Mouse (Mus musculus): ENCODE measurements around the gene Ecm1. TPM values are rescaled to one million over a fixed set of nuclear protein-coding genes. Genes with fewer than 3 reads are reported as not detected.
"Not testable (repeated sequence)": the region's sequence is repeated elsewhere in the genome, so short reads cannot be mapped to it uniquely, and the experiment has no call there.

Ecm1 gene
- polyA plus RNA-seq, 1 experiment from 2014 or later: 20.3 TPM

DNA sequence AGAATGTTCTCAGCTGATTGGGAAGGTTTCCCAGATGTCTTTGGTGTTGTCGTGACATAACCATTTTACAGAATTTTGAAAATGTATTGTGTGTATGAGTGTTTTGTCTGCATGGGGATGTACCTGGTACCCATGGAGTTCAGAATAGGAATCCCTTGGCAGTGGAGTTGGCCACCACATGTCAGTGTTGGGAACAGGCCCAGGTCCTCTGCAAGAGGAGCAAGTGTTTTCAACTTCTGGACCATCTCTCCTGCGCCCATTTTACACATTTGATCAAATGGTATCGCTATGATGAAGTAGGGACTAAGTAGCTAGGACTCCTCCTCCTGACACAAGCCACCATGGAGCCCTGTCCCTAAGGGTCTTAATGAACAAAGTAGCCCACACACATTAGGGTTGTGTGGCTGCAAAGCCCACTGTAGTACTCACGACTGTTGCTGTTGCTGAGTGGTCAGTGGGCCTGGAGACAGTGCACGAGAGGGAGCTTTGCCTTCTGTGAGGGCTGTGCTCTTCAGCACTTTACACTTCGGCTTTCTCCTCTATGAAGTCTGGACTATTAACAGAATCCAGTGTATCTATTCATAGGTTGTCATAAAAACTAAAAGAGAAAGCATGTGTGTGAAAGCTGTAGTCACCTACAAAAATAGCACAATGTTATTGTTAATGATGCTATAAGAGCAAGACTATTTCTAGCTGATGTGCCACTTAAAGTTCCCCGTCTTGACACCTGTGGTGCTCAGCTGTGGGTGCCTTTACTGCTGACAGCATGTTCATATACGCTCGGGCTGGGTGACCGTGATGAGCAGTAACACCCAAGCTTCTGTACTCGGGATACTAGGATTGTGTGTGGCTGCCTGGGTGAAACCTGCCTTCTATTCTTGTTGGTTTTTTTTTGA lies 44.3 kb downstream of the Ecm1 start:
- no peak for DNase-seq (ENCODE audit: low spot score)
- 0 out of 2 replicates have a peak, but pooled peaks cover 2% of the 10 kb centered on the region for H3K9me3 ChIP-seq
- no peak overlapping the region for H3K4me3 ChIP-seq
- 89% methylated on average over 11 of the region's 11 CpGs for WGBS
- peaks cover 5% of the 10 kb centered on the region; the same call in 1 of the 2 replicates for H3K36me3 ChIP-seq
- peaks cover 50% of the 10 kb centered on the region for H3K4me1 ChIP-seq (replicated peaks)
- H3K27me3 ChIP-seq (ENCODE audit: insufficient read depth, poor library complexity, severe bottlenecking): peaks cover 4% of the 10 kb centered on the region; the same call in 1 of the 2 replicates
- peak overlapping the region; percentile 76 for H3K27ac ChIP-seq

DNA sequence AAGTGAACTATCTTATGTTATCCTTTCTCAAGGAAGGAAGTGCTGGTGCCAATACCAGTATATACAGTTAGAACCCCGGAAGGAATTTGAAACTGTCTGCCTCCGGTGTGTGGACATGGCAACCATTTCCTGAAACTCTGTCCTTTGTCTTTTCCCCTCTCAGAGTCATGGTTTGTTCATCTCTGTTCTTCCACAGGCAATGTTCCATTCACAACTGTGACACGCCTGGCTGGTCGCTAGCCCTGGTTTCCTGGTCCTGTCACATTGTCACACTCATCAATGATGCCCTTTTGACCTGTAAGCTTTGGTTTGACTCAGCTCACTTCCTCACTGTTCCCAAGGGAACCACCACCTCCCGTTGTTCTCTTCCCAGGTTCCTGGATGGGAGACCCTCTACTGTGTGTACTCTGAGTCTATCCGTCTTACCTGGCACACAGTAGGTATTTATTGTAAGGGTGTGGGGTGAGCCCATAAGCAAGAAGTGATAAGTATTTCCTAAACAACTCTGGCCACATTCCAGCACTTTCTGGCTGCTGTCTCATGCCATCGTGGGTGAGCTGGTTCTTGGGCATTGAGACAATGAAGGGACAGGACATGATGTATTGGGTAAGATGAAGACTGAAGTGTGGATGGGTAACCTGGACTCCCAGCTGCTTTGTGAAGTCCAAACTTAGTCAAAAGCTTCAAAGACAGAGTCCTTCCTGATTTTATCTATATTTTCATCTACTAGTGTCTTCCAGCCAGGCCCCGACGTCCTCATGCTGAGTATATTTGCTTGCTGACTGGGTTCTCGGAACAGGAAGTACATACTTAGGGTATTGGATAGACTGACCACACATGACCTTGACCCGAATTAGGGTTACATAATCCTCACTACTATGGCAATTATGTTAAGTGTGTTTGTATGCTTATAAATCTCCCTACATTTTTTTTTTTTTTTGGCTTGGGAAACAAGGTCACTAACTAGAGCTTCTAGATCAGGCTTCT lies 45.3 kb downstream of the Ecm1 start:
- H3K4me1 ChIP-seq (replicated peaks): peaks cover 53% of the 10 kb centered on the region
- H3K27ac ChIP-seq: peak overlapping the region; percentile 31; the same call in 1 of the 2 replicates
- H3K27me3 ChIP-seq (ENCODE audit: insufficient read depth, poor library complexity, severe bottlenecking): peaks cover 2% of the 10 kb centered on the region; the same call in 1 of the 2 replicates
- WGBS: 50% methylated on average over 11 of the region's 11 CpGs
- H3K4me3 ChIP-seq: no peak overlapping the region
- peaks cover 5% of the 10 kb centered on the region; the same call in 1 of the 2 replicates for H3K36me3 ChIP-seq
- DNase-seq (ENCODE audit: low spot score): no peak
- H3K9me3 ChIP-seq: 0 out of 2 replicates have a peak, but pooled peaks cover 2% of the 10 kb centered on the region

DNA sequence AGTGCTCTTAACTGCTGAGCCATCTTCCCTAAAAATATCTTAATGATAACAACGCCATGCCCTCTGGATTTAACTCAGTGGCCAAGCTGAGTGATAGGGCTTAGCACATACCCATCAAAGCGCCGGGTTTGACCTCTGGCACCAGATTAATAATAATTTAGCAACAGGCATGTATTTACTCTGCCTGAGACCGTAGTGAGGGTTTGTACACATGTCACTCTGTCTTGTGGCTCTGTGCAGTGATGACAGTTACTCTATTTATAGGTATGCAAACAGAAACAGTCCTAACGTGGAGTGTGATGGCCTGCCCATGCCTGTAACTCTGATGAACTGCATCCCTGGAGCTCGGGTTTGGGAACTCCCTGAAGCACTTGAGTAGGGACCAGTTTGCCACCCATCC lies 46.7 kb downstream of the Ecm1 start:
- Histone ChIP-seq H3K4me3 (no peak overlapping the region), H3K36me3 (peaks cover 5% of the 10 kb centered on the region; the same call in 1 of the 2 replicates), H3K27me3 (ENCODE audit: insufficient read depth, poor library complexity, severe bottlenecking) (peaks cover 16% of the 10 kb centered on the region), H3K9me3 (0 out of 2 replicates have a peak, but pooled peaks cover 2% of the 10 kb centered on the region), H3K4me1 (replicated peaks) (peaks cover 63% of the 10 kb centered on the region), H3K27ac (no peak overlapping the region)
- no peak for DNase-seq (ENCODE audit: low spot score)
- 87% methylated on average over 6 of the region's 6 CpGs for WGBS

DNA sequence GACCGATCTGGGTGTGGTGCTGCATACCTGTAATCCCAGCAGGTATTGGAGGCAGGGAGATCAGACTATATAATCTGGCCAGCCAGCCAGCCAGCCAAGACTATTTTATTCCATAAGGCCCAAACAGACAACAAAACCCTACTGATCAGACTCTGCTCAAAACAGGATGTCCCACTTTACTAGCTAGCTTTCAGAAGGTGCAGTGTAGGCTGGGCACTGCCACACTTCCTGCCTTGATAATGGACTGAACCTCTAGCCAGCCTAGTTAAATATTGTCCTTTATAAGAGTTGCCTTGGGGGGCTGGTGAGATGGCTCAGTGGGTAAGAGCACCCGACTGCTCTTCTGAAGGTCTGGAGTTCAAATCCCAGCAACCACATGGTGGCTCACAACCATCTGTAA lies 48.8 kb downstream of the Ecm1 start:
- H3K9me3 ChIP-seq; DNase-seq (ENCODE audit: low spot score); H3K36me3 ChIP-seq; H3K4me3 ChIP-seq; H3K27ac ChIP-seq: not testable (repeated sequence)
- peaks cover 36% of the 10 kb centered on the region for H3K27me3 ChIP-seq (ENCODE audit: insufficient read depth, poor library complexity, severe bottlenecking)
- 95% methylated on average over 2 of the region's 2 CpGs for WGBS
- H3K4me1 ChIP-seq (replicated peaks): peaks cover 65% of the 10 kb centered on the region

DNA sequence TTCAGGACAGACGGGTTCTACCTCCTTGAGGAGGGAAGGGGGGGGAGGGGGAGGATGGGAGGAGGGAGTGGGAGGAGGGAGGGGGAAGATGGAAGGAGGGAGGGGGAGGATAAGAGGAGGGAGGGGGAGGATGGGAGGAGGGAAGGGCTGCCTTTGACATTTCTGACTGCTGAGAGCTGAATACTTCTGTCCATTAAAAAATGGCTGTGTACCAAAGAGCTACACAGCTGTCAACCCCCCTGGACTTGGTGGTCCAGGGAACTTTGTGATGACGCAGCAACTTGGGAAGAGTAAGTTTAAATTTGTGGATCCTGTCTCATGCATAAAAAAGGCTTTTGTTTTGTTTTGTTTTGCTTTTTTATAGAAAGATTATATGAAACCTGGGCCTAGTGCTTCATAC lies 49.4 kb downstream of the Ecm1 start:
- WGBS: 48% methylated on average over 2 of the region's 2 CpGs
- Histone ChIP-seq H3K27ac (0 out of 2 replicates have a peak overlapping the region, but pooled peaks have one; percentile 6), H3K27me3 (ENCODE audit: insufficient read depth, poor library complexity, severe bottlenecking) (peaks cover 42% of the 10 kb centered on the region), H3K9me3 (0 out of 2 replicates have a peak, but pooled peaks cover 2% of the 10 kb centered on the region), H3K36me3 (peaks cover 5% of the 10 kb centered on the region; the same call in 1 of the 2 replicates), H3K4me1 (replicated peaks) (peaks cover 64% of the 10 kb centered on the region), H3K4me3 (no peak overlapping the region)
- DNase-seq (ENCODE audit: low spot score): no peak

DNA sequence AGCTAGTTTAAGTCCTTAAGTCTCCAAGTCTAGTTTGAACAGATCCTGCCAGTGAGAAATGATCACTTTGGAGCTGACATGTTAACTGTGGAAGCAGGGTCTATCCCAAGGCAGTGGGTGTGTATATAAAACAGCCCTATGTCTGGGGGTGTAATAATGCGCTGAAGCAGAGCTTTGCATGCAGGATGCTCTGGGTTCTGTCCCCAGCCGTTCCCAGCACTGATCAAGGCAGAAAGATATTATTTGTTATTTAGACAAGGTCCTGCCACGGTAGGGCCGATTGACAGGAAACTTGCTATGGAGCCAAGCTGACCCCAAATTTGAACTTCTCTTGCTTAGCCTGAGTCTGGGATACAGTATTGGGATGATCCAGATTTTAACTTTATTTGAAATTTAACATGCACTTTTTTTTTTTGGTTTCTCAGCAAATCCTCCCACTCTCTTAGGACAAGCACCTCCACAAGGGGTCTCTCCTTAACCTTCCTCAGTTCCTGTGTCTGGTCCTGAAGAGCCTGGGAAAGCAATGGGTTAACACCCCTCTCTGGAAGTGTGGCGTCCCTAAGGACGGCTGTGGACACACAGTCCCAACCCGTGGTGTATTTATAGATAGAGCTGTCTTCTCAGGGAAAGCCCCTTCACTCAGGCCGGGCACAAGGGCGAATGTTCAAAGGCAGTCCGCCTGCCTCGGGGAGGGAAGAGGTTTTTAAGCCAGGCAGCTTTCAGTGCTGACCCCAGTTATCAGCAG lies 50.0 kb downstream of the Ecm1 start:
- Histone ChIP-seq H3K27me3 (ENCODE audit: insufficient read depth, poor library complexity, severe bottlenecking) (peaks cover 42% of the 10 kb centered on the region), H3K4me1 (replicated peaks) (peaks cover 66% of the 10 kb centered on the region), H3K36me3 (peaks cover 5% of the 10 kb centered on the region; the same call in 1 of the 2 replicates), H3K9me3 (0 out of 2 replicates have a peak, but pooled peaks cover 2% of the 10 kb centered on the region), H3K4me3 (no peak overlapping the region), H3K27ac (0 out of 2 replicates have a peak overlapping the region, but pooled peaks have one; percentile 6)
- no peak for DNase-seq (ENCODE audit: low spot score)
- WGBS: 33% methylated on average over 11 of the region's 11 CpGs

DNA sequence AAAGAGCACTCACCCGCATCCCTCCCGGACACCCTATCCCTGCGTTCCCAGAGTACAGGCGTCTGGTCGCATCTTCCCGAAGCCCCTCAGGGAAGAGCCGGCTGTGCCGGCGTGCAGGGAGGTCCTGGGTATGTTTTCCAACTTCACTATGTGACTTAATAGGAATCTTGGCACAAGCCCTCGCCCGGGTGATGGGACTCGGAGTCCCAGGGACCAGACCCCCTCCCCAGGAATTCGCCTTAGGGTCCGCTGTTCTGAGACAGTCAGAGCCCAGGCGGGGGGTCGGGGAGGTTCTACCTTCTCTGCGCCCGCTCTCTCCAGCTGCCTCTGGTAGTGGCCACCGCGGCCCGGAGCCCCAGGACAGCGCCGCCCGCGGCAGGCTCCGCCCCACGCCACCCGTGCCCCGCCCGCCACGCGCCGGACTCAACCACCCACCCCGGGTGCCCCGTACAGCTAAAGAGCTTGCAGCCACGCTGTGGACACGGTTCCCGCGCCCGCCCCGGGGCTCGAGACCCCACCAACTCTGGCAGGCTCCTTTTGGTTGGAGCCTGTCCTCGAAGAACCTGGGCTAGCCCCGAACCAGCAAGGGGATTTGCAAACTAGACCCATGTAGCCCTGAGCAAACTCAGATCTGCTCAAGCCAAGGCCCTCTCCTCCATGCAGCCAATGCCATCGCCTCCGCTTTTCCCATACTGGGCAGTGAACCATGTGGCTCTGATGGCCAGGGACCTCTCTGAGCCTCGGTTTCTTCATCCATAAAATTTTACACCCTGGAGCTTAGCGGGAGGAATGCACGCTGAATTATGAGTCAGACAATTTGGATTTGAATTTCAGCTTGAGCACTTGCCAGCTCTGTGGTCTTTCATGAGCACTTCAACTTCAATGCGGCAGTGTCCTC lies 51.6 kb downstream of the Ecm1 start, which contains the start of gene Adamtsl4:
Adamtsl4 (minus strand) TSS at position 394 of the 898 bp plus-strand sequence.
- peak; percentile 57 for DNase-seq (ENCODE audit: low spot score)
- Histone ChIP-seq H3K9me3 (0 out of 2 replicates have a peak, but pooled peaks cover 2% of the 10 kb centered on the region), H3K27me3 (ENCODE audit: insufficient read depth, poor library complexity, severe bottlenecking) (peaks cover 42% of the 10 kb centered on the region), H3K4me1 (replicated peaks) (peaks cover 68% of the 10 kb centered on the region), H3K36me3 (peaks cover 5% of the 10 kb centered on the region; the same call in 1 of the 2 replicates), H3K4me3 (peak within 1 kb of the TSS; percentile 57), H3K27ac (peak within 1 kb of the TSS; percentile 84)
- 6% methylated on average over 50 of the region's 50 CpGs for WGBS

DNA sequence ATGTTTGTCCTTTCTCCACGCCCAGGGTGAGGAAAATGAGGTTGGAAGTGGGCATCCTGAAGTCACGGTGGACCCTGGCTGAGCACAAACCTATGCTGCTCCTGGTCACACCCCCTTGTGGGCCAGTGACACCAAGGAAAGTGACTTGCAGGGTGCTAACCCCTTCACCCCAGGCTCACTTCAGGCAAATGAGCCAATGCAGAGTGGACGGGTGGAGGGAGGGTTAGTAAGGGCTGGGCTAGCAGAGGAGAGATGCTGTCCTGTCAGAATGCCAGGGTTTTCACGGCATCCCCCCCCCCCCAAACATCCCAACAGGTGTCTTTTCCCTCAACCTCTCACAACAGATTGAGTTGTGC lies 52.2 kb downstream of the Ecm1 start:
- H3K9me3 ChIP-seq: 0 out of 2 replicates have a peak, but pooled peaks cover 2% of the 10 kb centered on the region
- peak overlapping the region; percentile 57 for H3K4me3 ChIP-seq
- H3K36me3 ChIP-seq: peaks cover 5% of the 10 kb centered on the region; the same call in 1 of the 2 replicates
- peak overlapping the region; percentile 84; the same call in 1 of the 2 replicates for H3K27ac ChIP-seq
- DNase-seq (ENCODE audit: low spot score): no peak
- peaks cover 42% of the 10 kb centered on the region for H3K27me3 ChIP-seq (ENCODE audit: insufficient read depth, poor library complexity, severe bottlenecking)
- 13% methylated on average over 4 of the region's 4 CpGs for WGBS
- H3K4me1 ChIP-seq (replicated peaks): peaks cover 70% of the 10 kb centered on the region

DNA sequence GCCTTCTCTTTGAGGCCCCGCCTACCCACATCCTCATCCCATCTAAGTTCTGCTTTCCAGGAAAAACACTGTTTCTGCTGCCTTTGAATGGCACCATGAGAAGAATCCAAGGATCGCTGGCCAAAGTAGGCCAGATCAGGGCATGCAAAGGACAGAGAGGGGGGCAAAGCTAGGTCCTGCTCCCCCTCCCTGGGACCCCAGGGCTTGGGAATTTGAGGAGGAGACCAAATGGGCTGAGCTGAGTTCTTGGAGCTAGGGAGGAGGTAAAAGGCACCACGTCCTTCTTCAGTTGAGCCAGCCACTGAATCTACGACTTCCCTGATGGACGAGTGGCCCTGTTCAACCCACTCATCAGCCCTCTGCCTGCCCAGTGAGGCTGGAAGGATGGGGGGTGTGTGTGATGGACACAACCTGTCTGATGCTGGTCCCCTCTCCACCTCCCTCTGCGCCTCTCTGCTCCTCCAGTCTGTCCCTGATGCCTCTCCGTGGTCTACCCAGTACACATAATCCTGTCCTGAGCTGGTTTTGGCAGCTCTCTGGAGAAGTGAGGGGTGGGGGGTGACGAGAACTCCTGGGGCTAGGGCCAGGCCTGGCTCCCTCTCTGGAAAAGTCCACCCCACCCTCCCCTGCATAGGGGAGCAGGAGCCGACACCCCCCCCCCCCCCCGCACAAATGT lies 52.7 kb downstream of the Ecm1 start:
- no peak for DNase-seq (ENCODE audit: low spot score)
- Histone ChIP-seq H3K9me3 (0 out of 2 replicates have a peak, but pooled peaks cover 2% of the 10 kb centered on the region), H3K27me3 (ENCODE audit: insufficient read depth, poor library complexity, severe bottlenecking) (peaks cover 42% of the 10 kb centered on the region), H3K4me1 (replicated peaks) (peaks cover 75% of the 10 kb centered on the region), H3K4me3 (peak overlapping the region; percentile 57), H3K36me3 (peaks cover 5% of the 10 kb centered on the region; the same call in 1 of the 2 replicates), H3K27ac (0 out of 2 replicates have a peak overlapping the region, but pooled peaks have one; percentile 23)
- 46% methylated on average over 10 of the region's 10 CpGs for WGBS

DNA sequence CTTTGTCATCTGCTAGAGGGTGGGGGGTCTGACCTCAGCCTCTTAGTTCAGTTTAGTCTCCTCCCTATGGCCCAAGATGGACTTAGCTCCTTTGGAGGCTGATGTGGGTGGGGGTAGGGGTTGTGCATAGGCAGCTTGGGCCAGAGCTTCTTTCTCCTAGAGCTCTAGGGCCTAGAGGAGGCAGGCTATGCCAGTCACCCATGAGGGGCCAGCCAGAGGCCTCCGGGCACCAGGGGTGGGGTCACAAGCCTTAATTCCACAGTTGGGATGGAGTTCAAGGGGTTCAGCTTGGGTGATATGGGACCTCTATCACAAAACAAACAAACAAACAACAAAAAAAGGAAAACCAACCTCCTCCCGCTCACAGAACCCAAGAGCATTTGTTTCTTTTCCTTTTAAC lies 53.7 kb downstream of the Ecm1 start:
- Histone ChIP-seq H3K9me3 (no peaks in the 10 kb centered on the region), H3K4me1 (replicated peaks) (peaks cover 84% of the 10 kb centered on the region), H3K27ac (no peak overlapping the region), H3K27me3 (ENCODE audit: insufficient read depth, poor library complexity, severe bottlenecking) (peaks cover 42% of the 10 kb centered on the region), H3K4me3 (no peak overlapping the region), H3K36me3 (no peaks in the 10 kb centered on the region)
- 81% methylated on average over 2 of the region's 2 CpGs for WGBS
- DNase-seq (ENCODE audit: low spot score): no peak
